Mouse (Mus musculus) CH12F3 (cell line): ENCODE results near the gene Ap4e1.

Experiments used
- in situ Hi-C: fragments of 300-500 bp; cut with MboI; formaldehyde crosslinking; loops from 2 replicates; pipeline ENCODE4 v1.14.3; 2020; ENCODE audit warnings: low sequenced_read_pairs

Ap4e1 gene

GRCm38 (mm10) chr2:127008469-127008998 is at the start of gene Ap4e1:
TSS of gene Ap4e1 (plus strand) at chr2:127008717.
- in situ Hi-C loops, result no loop called here

GRCm38 (mm10) chr2:126961696-126962095 is 46.8 kb upstream of the Ap4e1 start:
- in situ Hi-C loops, result no loop called here

GRCm38 (mm10) chr2:126977428-126977827 is 31.1 kb upstream of the Ap4e1 start:
- in situ Hi-C loops, result loop anchor here (25.0 kb wide), 1 partner anchor 390 kb away; no protein-coding TSS in a partner anchor

- in situ Hi-C loops, result loop anchor here (25.0 kb wide), 1 partner anchor 396 kb away; no protein-coding TSS in a partner anchor
These were observed 25.3 kb upstream of the Ap4e1 start for GRCm38 (mm10) chr2:126983221-126983620.

- in situ Hi-C loops, result loop anchor here (25.0 kb wide), 1 partner anchor 403 kb away; no protein-coding TSS in a partner anchor
These were observed 18.6 kb upstream of the Ap4e1 start for GRCm38 (mm10) chr2:126989919-126990318.

GRCm38 (mm10) chr2:126992742-126993141 is 15.8 kb upstream of the Ap4e1 start:
- in situ Hi-C loops, result loop anchor here (25.0 kb wide), 1 partner anchor 405 kb away; no protein-coding TSS in a partner anchor

GRCm38 (mm10) chr2:126994384-126995166 is 13.9 kb upstream of the Ap4e1 start:
- in situ Hi-C loops, result loop anchor here (25.0 kb wide), 1 partner anchor 407 kb away; no protein-coding TSS in a partner anchor

GRCm38 (mm10) chr2:126996737-126997136 is 11.8 kb upstream of the Ap4e1 start:
- in situ Hi-C loops, result loop anchor here (25.0 kb wide), 1 partner anchor 409 kb away; no protein-coding TSS in a partner anchor

GRCm38 (mm10) chr2:126998219-126998618 is 10.3 kb upstream of the Ap4e1 start:
- in situ Hi-C loops, result loop anchor here (25.0 kb wide), 1 partner anchor 411 kb away; no protein-coding TSS in a partner anchor

GRCm38 (mm10) chr2:127000406-127001324 is 7.9 kb upstream of the Ap4e1 start:
- in situ Hi-C loops, result no loop called here

- in situ Hi-C loops, result no loop called here
These were observed 4.5 kb upstream of the Ap4e1 start for GRCm38 (mm10) chr2:127004046-127004445.

- in situ Hi-C loops, result no loop called here
These were observed 1.7 kb upstream of the Ap4e1 start for GRCm38 (mm10) chr2:127006634-127007370.

GRCm38 (mm10) chr2:127007509-127007908 is 1.0 kb upstream of the Ap4e1 start:
- in situ Hi-C loops, result no loop called here

- in situ Hi-C loops, result no loop called here
These were observed 26.6 kb downstream of the Ap4e1 start for GRCm38 (mm10) chr2:127035006-127035605.

- in situ Hi-C loops, result no loop called here
These were observed 28.8 kb downstream of the Ap4e1 start for GRCm38 (mm10) chr2:127037299-127037698.

GRCm38 (mm10) chr2:127061471-127061870 is 53.0 kb downstream of the Ap4e1 start:
- in situ Hi-C loops, result no loop called here

GRCm38 (mm10) chr2:127068806-127069205 is 60.3 kb downstream of the Ap4e1 start:
- in situ Hi-C loops, result no loop called here

- in situ Hi-C loops, result no loop called here
These were observed 61.4 kb downstream of the Ap4e1 start for GRCm38 (mm10) chr2:127069781-127070434.

GRCm38 (mm10) chr2:127070435-127070841 is 61.9 kb downstream of the Ap4e1 start, which contains the start of gene Blvra:
TSS of gene Blvra (plus strand) at chr2:127070665.
- in situ Hi-C loops, result no loop called here
